Mouse (Mus musculus) liver, embryonic 14.5 days (tissue): Measurements from ENCODE around the gene Agt. TPM values are rescaled to one million over a fixed set of nuclear protein-coding genes. Genes with fewer than 3 reads are reported as not detected.

ENCODE experiments used
- ATAC-seq: fragments of 200-750 bp; cut with Nextera tagmentation; 2 replicates; pipeline ENCODE4 v1.8.0; 2017; ENCODE audit warnings: moderate number of reproducible peaks, mild to moderate bottlenecking, moderate library complexity; ENCODE audit not compliant: insufficient read depth
- DNase-seq, 3 experiments: peaks; one replicate each; pipeline ENCODE4 v3.0.0-alpha.2; 2012 to 2013; ENCODE audit warnings: low read depth in 3 of 3, low spot score in 3 of 3
- H3K27ac ChIP-seq: fragments of 300-500 bp; sonication (generic); 2 replicates; pipeline ENCODE4 v1.5.1; 2014; ENCODE audit warnings: moderate library complexity, mild to moderate bottlenecking, control low read depth, inconsistent platforms
- H3K27me3 ChIP-seq: fragments of 300-500 bp; sonication (generic); 2 replicates; pipeline ENCODE4 v1.6.1; 2014; ENCODE audit warnings: mild to moderate bottlenecking, low read length, moderate library complexity; ENCODE audit not compliant: control insufficient read depth, insufficient read depth
- H3K36me3 ChIP-seq: fragments of 300-500 bp; sonication (generic); replicated peaks from 2 replicates; pipeline ENCODE4 v1.6.1; 2014; ENCODE audit warnings: low read depth; ENCODE audit not compliant: control insufficient read depth, insufficient read depth
- H3K4me1 ChIP-seq, 2 experiments: fragments of 200-500 bp in 1 of 2; fragments of 300-500 bp in 1 of 2; sonication (generic) in 1 of 2; replicated peaks; 2 replicates each; pipeline ENCODE4 v1.6.1; 2012 to 2014; ENCODE audit warnings: antibody characterized with exemption in 1 of 2, inconsistent platforms in 1 of 2, low read length in 1 of 2; ENCODE audit not compliant: control insufficient read depth in 2 of 2, insufficient read depth in 2 of 2
- H3K4me2 ChIP-seq: fragments of 300-500 bp; sonication (generic); 2 replicates; pipeline ENCODE4 v1.6.1; 2014; ENCODE audit warnings: low read depth, mild to moderate bottlenecking, control low read depth, moderate library complexity
- H3K4me3 ChIP-seq, 2 experiments: fragments of 200-500 bp in 1 of 2; fragments of 300-500 bp in 1 of 2; sonication (generic) in 1 of 2; 2 replicates each; pipeline ENCODE4 v1.5.1; 2012 to 2014; ENCODE audit warnings: low read depth in 2 of 2, low read length in 2 of 2, mild to moderate bottlenecking in 2 of 2, control low read depth in 1 of 2, inconsistent platforms in 1 of 2, moderate library complexity in 1 of 2; ENCODE audit not compliant: insufficient read depth in 1 of 2
- H3K9ac ChIP-seq: fragments of 300-500 bp; sonication (generic); replicated peaks from 2 replicates; pipeline ENCODE4 v1.6.1; 2014; ENCODE audit warnings: mild to moderate bottlenecking, control low read depth, moderate library complexity
- H3K9me3 ChIP-seq: fragments of 300-500 bp; sonication (generic); 2 replicates; pipeline ENCODE4 v1.6.1; 2016; ENCODE audit warnings: low read length, mixed read lengths; ENCODE audit not compliant: control insufficient read depth
- CTCF ChIP-seq: IDR thresholded peaks from 2 replicates; pipeline ENCODE4 v1.5.1; 2016; ENCODE audit warnings: antibody characterized with exemption, low read depth, control low read depth
- EP300 ChIP-seq: IDR thresholded peaks from 2 replicates; pipeline ENCODE4 v1.6.1; 2016; ENCODE audit warnings: antibody characterized with exemption, low read depth
- WGBS: fragments of 180-500 bp; shearing (Covaris S2); extraction: QIAGEN DNeasy Blood & Tissue Kit; methylation state at CpG from one replicate; pipeline ENCODE4 v1.1.7; 2014; ENCODE audit not compliant: insufficient replicate concordance; 5-methylcytosine and 5-hydroxymethylcytosine counted together
- polyA plus RNA-seq, 2 experiments: library from polyadenylated mRNA; depleted of rRNA in 1 of 2; stranded (reverse) in 1 of 2; unstranded in 1 of 2; fragments of >200 nt; fragmentation: Nextera tagmentation in 1 of 2; extraction: Ambion mirVana in 1 of 2; gene quantifications; 2 replicates each; pipeline versions ENCODE4 v1.2.1 to v1.2.3; 2012 to 2014

The Agt gene
- polyA plus RNA-seq, 2 experiments: 63.3 to 94.2 TPM

DNA sequence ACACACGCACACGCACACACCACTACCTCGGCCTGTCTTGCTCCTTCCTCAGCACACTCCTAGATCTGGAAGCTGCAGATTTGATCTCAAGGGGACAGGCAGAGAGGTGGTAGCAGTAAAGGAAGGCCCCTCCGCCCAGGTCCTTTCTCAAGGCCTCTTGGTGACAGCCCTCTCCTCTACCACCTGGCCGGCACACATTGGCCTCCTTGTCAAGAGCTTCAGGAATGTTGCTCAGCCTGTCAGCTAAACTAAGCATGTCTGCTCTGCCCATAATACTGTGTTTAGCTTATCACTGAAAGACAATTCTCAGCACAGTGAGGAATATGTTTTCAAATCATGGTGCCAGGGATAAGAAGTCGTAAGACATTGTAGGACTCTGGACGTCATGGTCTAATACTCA is 13.3 kb downstream of the Agt start:
- no peak for DNase-seq

DNA sequence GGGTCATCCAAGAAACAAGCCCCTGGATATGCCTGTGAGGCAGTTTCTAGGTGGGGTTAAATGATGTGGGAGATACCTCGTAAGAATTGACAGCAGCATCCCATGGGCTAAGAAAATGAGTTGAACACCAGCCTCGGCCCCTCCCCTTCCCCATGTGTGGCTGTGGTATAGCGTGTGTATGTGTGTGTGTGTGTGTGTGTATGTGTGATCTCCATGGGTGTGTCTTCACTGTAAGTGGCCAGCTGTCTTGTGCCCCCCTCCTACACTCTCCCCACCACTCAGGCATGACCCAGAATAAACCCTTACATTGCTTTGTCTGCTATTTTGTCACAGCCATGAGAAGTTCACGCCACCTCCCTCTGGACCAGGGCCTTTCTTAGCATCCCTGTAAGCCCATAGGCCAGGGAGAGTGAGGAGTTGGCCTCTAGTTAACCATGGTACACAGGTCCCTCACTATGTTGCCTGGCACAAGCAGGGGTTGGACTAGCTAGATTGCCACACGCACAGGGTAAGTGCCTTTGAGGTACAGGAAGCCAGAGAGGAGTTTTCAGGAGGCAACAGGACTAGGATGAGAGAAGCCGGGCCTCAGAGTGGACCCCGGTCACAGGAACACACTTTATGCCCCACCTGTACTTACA is 14.3 kb downstream of the Agt start:
- 65% methylated on average over 7 of the region's 7 CpGs for WGBS
- Histone ChIP-seq H3K4me1 (no peaks in the 10 kb centered on the region), H3K9ac (no peak overlapping the region), H3K27me3 (no peaks in the 10 kb centered on the region), H3K9me3 (no peaks in the 10 kb centered on the region), H3K4me3 (no peak overlapping the region), H3K36me3 (peaks cover 8% of the 10 kb centered on the region; the same call in 1 of the 2 replicates), H3K27ac (no peak overlapping the region), H3K4me2 (no peak overlapping the region)
- no peak for TF ChIP-seq CTCF
- no peak for ATAC-seq
- DNase-seq: no peak

More for the DNA sequence above, 13.3 kb downstream of the Agt start:
- Histone ChIP-seq H3K9ac (no peak overlapping the region), H3K36me3 (no peaks in the 10 kb centered on the region), H3K4me1 (no peaks in the 10 kb centered on the region), H3K4me2 (no peak overlapping the region), H3K4me3 (no peak overlapping the region), H3K27ac (no peak overlapping the region), H3K27me3 (no peaks in the 10 kb centered on the region), H3K9me3 (no peaks in the 10 kb centered on the region)
- 71% methylated on average over 7 of the region's 7 CpGs for WGBS
- TF ChIP-seq EP300 (no peak), CTCF (no peak)
- no peak for ATAC-seq

DNA sequence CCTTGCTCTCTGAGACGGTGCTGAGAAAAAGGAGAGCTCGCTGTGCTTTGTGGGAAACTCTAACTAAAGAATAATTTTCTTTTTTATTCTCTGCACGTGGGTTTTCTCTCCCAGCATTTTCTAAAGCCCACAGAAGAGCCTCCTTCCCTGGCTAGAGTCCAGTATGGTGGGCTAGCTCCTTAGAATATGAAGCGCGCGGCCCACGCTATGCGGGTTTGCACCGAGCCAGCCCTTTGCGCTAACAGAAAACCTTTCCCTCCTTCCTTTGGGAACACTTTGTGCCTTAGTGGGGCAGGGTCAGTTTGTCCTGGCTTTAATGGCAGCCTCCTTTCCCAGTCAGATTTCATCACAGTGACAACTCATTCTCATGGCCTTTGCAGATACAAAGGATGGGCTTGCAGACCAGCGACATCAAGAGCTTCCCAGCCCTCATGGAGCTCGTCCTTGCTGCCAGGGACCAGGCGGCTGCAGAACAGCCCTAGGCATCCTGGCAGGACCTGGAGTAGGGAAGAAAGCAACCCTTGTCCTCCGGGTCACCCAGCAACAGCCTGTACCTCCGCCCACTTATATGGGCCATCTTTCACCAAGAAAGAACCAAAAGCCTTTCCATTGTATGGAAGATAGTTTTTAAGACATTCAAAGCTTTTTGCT is 18.4 kb downstream of the Agt start:
- H3K4me3 ChIP-seq: no peak overlapping the region
- no peak overlapping the region for H3K27ac ChIP-seq
- TF ChIP-seq CTCF (no peak), EP300 (no peak)
- no peaks in the 10 kb centered on the region for H3K27me3 ChIP-seq
- no peak overlapping the region for H3K9ac ChIP-seq
- no peak overlapping the region for H3K4me2 ChIP-seq
- no peaks in the 10 kb centered on the region for H3K9me3 ChIP-seq
- WGBS: 79% methylated on average over 15 of the region's 15 CpGs
- DNase-seq: no peak
- ATAC-seq: no peak
- H3K4me1 ChIP-seq: no peaks in the 10 kb centered on the region
- peaks cover 19% of the 10 kb centered on the region for H3K36me3 ChIP-seq

DNA sequence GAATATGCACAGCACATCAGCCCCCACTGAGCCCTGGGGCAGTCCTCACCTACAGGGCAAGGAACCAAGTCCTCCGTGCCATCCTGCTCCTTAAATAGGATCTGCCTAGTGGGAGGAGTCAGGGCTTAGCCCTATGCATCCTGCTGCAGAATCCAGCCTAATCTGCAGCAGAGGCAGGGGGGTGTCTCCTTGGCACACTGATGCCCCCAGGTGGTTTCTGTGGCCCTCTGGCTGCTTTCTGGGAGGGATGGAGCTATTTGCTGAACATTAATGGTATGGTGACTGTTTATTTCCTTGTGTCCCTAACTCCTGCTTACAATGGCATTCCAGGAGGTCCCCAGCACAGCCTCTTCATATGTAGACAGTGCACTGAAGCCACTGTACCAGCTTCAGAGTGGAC is 21.3 kb downstream of the Agt start:
- no peaks in the 10 kb centered on the region for H3K4me1 ChIP-seq
- H3K9ac ChIP-seq: no peak overlapping the region
- no peak overlapping the region for H3K27ac ChIP-seq
- peaks cover 32% of the 10 kb centered on the region for H3K36me3 ChIP-seq
- H3K4me2 ChIP-seq: no peak overlapping the region
- H3K27me3 ChIP-seq: no peaks in the 10 kb centered on the region
- no peak for DNase-seq
- no peaks in the 10 kb centered on the region for H3K9me3 ChIP-seq
- 72% methylated on average over 1 of the region's 1 CpGs for WGBS
- H3K4me3 ChIP-seq: no peak overlapping the region
- no peak for ATAC-seq
- TF ChIP-seq CTCF (no peak), EP300 (no peak)

DNA sequence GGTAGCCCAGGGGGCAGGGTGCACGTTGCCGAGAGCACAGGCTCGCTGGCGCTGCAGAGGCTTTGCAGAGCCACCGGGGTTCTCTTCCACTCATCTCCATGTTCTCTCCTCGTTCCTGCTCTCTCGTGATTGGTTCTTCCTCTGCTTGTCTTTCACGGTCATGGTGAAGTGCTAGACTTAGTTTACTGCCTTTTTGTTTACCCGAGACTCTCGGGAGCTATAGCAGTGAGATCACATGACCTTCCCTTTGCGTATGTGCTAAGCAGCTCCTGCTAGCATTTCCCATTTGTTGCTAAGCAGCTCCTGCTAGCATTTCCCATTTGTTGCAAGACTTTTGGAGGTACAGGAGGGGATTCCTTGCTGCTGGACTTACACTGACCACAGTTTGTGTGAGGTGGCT is 22.2 kb downstream of the Agt start:
- H3K27me3 ChIP-seq: no peaks in the 10 kb centered on the region
- TF ChIP-seq EP300 (no peak), CTCF (no peak)
- no peaks in the 10 kb centered on the region for H3K4me1 ChIP-seq
- no peak overlapping the region for H3K27ac ChIP-seq
- H3K36me3 ChIP-seq: peaks cover 34% of the 10 kb centered on the region
- no peak overlapping the region for H3K4me3 ChIP-seq
- no peak for DNase-seq
- H3K9ac ChIP-seq: no peak overlapping the region
- H3K4me2 ChIP-seq: no peak overlapping the region
- ATAC-seq: no peak
- no peaks in the 10 kb centered on the region for H3K9me3 ChIP-seq
- WGBS: 75% methylated on average over 11 of the region's 11 CpGs
